Mouse (Mus musculus) kidney, embryonic 16.5 days (tissue): ENCODE results near the gene Uap1l1. TPM values are rescaled to one million over a fixed set of nuclear protein-coding genes. Genes with fewer than 3 reads are reported as not detected.

Experiments used
- ATAC-seq: fragments of 200-750 bp; cut with Nextera tagmentation; 2 replicates; pipeline ENCODE4 v1.8.0; 2017; ENCODE audit warnings: moderate TSS enrichment; ENCODE audit not compliant: low FRiP score, low TSS enrichment
- H3K27ac ChIP-seq: fragments of 300-500 bp; sonication (generic); 2 replicates; pipeline ENCODE4 v1.5.1; 2014; ENCODE audit warnings: low read length
- H3K27me3 ChIP-seq: fragments of 300-500 bp; sonication (generic); 2 replicates; pipeline ENCODE4 v1.6.1; 2014; ENCODE audit warnings: low read length, control low read depth, mixed read lengths; ENCODE audit not compliant: insufficient read depth
- H3K36me3 ChIP-seq: fragments of 300-500 bp; sonication (generic); 2 replicates; pipeline ENCODE4 v1.6.1; 2014; ENCODE audit warnings: low read length, control low read depth, mixed read lengths; ENCODE audit not compliant: insufficient read depth
- H3K4me1 ChIP-seq: fragments of 300-500 bp; sonication (generic); 2 replicates; pipeline ENCODE4 v1.6.1; 2014; ENCODE audit warnings: low read length, control low read depth, mixed read lengths; ENCODE audit not compliant: insufficient read depth
- H3K4me2 ChIP-seq: fragments of 300-500 bp; sonication (generic); replicated peaks from 2 replicates; pipeline ENCODE4 v1.6.1; 2014; ENCODE audit warnings: low read depth, low read length
- H3K4me3 ChIP-seq: fragments of 300-500 bp; sonication (generic); 2 replicates; pipeline ENCODE4 v1.5.1; 2014; ENCODE audit warnings: mild to moderate bottlenecking, low read length
- H3K9ac ChIP-seq: fragments of 300-500 bp; sonication (generic); replicated peaks from 2 replicates; pipeline ENCODE4 v1.6.1; 2014; ENCODE audit warnings: low read length
- H3K9me3 ChIP-seq: fragments of 300-500 bp; sonication (generic); 2 replicates; pipeline ENCODE4 v1.6.1; 2016; ENCODE audit warnings: low read length, control low read depth
- WGBS: fragments of 180-500 bp; shearing (Covaris S2); extraction: QIAGEN DNeasy Blood & Tissue Kit; methylation state at CpG from one replicate; pipeline ENCODE4 v1.1.7; 2014; 5-methylcytosine and 5-hydroxymethylcytosine counted together
- polyA plus RNA-seq: library from polyadenylated mRNA; unstranded; fragments of >200 nt; fragmentation: Nextera tagmentation; extraction: Ambion mirVana; gene quantifications from 2 replicates; pipeline ENCODE4 v1.2.1, GENCODE M21; 2015

Gene Uap1l1
- polyA plus RNA-seq, 1 experiment from 2014 or later, result 49.2 TPM

- Histone ChIP-seq H3K9ac (peak overlapping the region; percentile 71), H3K4me1 (peaks cover 16% of the 10 kb centered on the region), H3K36me3 (peaks cover 20% of the 10 kb centered on the region), H3K4me3 (peak overlapping the region; percentile 62), H3K4me2 (peak overlapping the region; percentile 88), H3K9me3 (no peaks in the 10 kb centered on the region), H3K27me3 (no peaks in the 10 kb centered on the region), H3K27ac (no peak overlapping the region)
- no peak for ATAC-seq
- WGBS, result 33% methylated on average over 18 of the region's 18 CpGs
Measured at GRCm38 (mm10) chr2:25355419-25356066, 9.9 kb downstream of the Uap1l1 start.

DNA sequence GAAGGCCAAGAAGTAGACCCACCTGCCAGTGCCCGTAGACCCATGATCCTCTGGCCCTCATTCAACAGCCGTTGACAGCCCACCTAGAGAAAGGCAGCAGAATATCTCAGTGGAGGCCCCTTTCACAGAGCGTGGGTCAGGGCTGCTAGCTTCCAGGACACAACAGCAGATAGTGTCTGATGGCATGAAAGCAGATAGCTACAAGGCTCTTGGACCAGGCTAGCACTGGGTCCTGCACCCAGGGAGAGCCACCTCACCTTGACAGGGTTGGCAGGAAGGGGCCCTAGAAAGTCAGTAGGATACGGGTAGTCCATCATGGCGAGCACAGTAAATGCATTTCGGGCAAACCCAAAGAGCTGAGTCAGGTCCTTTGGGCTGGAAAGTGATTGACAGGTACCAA lies 11.3 kb downstream of the Uap1l1 start:
- Histone ChIP-seq H3K27me3 (no peaks in the 10 kb centered on the region), H3K4me2 (no peak overlapping the region), H3K4me3 (no peak overlapping the region), H3K36me3 (peaks cover 34% of the 10 kb centered on the region), H3K4me1 (peaks cover 16% of the 10 kb centered on the region), H3K27ac (no peak overlapping the region), H3K9me3 (no peaks in the 10 kb centered on the region), H3K9ac (no peak overlapping the region)
- 89% methylated on average over 6 of the region's 6 CpGs for WGBS
- ATAC-seq, result no peak

GRCm38 (mm10) chr2:25350701-25351100 lies 14.8 kb downstream of the Uap1l1 start:
- Histone ChIP-seq H3K4me3 (no peak overlapping the region), H3K36me3 (peaks cover 62% of the 10 kb centered on the region), H3K9ac (no peak overlapping the region), H3K27ac (no peak overlapping the region), H3K27me3 (no peaks in the 10 kb centered on the region), H3K9me3 (no peaks in the 10 kb centered on the region), H3K4me2 (no peak overlapping the region), H3K4me1 (peaks cover 5% of the 10 kb centered on the region)
- 91% methylated on average over 3 of the region's 3 CpGs for WGBS
- ATAC-seq, result no peak

DNA sequence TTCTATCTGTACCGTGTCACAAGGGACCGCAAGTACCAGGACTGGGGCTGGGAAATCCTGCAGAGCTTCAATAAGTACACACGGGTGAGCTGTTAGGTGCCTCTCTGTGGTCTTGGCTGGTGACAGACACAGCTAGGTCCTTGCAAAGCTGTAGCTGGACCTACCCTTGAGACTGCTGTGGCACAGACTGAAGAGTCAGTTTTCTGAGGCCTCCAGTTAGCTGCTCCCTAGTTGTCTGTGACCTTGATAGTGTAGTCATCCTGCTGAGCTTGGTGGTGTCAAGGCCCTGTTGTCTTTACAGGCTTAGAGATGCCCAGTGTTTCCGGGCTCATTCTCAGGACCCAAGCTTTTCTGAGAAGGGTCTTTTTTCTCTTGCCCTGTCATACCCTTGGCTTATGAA lies 16.0 kb downstream of the Uap1l1 start:
- Histone ChIP-seq H3K4me3 (no peak overlapping the region), H3K27me3 (no peaks in the 10 kb centered on the region), H3K27ac (no peak overlapping the region), H3K9ac (no peak overlapping the region), H3K4me1 (no peaks in the 10 kb centered on the region), H3K36me3 (peaks cover 69% of the 10 kb centered on the region), H3K9me3 (no peaks in the 10 kb centered on the region), H3K4me2 (no peak overlapping the region)
- ATAC-seq, result no peak
- WGBS, result 98% methylated on average over 4 of the region's 4 CpGs

DNA sequence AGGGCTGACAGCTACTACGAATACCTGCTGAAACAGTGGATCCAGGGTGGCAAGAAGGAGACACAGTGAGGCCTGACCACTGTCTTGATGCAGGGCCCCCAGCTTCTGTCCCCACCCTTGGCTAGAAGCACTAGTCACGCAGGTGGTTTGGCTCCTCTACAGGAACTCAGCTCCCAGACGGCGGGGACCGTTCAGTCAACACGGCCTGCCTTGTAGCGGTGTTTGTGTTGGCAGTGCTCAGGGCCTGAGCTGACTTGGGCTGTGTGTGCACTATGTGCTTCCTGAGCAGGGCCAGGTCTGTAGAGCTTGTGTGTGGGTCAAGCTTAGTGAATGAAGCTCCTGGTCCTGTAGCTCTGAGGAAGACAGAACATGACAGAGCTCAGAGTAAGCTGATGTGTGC lies 17.3 kb downstream of the Uap1l1 start:
- H3K4me3 ChIP-seq, result no peak overlapping the region
- H3K9me3 ChIP-seq, result no peaks in the 10 kb centered on the region
- H3K27ac ChIP-seq, result no peak overlapping the region
- no peak overlapping the region for H3K9ac ChIP-seq
- WGBS, result 77% methylated on average over 7 of the region's 7 CpGs
- ATAC-seq, result no peak
- no peak overlapping the region for H3K4me2 ChIP-seq
- H3K4me1 ChIP-seq, result no peaks in the 10 kb centered on the region
- no peaks in the 10 kb centered on the region for H3K27me3 ChIP-seq
- peaks cover 80% of the 10 kb centered on the region for H3K36me3 ChIP-seq

DNA sequence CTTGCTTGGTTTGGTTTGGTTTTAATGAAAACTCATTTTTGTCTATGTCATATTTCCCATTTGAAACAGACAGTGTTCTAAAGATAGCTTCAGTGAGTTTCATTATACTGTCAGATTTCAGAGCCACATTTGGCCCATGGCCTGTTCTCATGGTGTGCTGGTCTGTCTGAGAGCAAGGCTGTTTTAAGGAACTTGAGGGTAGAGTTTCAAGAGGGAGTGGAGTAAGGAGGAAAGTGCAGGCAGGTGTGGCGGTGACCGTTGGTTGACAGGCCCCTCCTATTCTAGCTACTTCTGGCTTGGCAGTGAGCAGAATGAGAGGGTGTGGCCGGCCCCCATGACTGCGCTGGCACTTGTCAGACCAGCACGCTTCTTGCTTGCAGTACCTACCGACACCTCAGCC lies 27.2 kb downstream of the Uap1l1 start:
- no peak overlapping the region for H3K4me2 ChIP-seq
- no peaks in the 10 kb centered on the region for H3K27me3 ChIP-seq
- WGBS, result 86% methylated on average over 6 of the region's 6 CpGs
- no peak for ATAC-seq
- H3K4me1 ChIP-seq, result peaks cover 5% of the 10 kb centered on the region
- no peak overlapping the region for H3K9ac ChIP-seq
- H3K9me3 ChIP-seq, result no peaks in the 10 kb centered on the region
- H3K4me3 ChIP-seq, result no peak overlapping the region
- H3K36me3 ChIP-seq, result peaks cover 73% of the 10 kb centered on the region
- no peak overlapping the region for H3K27ac ChIP-seq

GRCm38 (mm10) chr2:25333569-25333968 lies 31.9 kb downstream of the Uap1l1 start:
- Histone ChIP-seq H3K4me3 (peak overlapping the region; percentile 92), H3K9me3 (no peaks in the 10 kb centered on the region), H3K4me1 (peaks cover 14% of the 10 kb centered on the region), H3K9ac (peak overlapping the region; percentile 84), H3K27ac (no peak overlapping the region), H3K27me3 (no peaks in the 10 kb centered on the region), H3K36me3 (peaks cover 40% of the 10 kb centered on the region), H3K4me2 (peak overlapping the region; percentile 86)
- 89% methylated on average over 2 of the region's 2 CpGs for WGBS
- no peak for ATAC-seq

DNA sequence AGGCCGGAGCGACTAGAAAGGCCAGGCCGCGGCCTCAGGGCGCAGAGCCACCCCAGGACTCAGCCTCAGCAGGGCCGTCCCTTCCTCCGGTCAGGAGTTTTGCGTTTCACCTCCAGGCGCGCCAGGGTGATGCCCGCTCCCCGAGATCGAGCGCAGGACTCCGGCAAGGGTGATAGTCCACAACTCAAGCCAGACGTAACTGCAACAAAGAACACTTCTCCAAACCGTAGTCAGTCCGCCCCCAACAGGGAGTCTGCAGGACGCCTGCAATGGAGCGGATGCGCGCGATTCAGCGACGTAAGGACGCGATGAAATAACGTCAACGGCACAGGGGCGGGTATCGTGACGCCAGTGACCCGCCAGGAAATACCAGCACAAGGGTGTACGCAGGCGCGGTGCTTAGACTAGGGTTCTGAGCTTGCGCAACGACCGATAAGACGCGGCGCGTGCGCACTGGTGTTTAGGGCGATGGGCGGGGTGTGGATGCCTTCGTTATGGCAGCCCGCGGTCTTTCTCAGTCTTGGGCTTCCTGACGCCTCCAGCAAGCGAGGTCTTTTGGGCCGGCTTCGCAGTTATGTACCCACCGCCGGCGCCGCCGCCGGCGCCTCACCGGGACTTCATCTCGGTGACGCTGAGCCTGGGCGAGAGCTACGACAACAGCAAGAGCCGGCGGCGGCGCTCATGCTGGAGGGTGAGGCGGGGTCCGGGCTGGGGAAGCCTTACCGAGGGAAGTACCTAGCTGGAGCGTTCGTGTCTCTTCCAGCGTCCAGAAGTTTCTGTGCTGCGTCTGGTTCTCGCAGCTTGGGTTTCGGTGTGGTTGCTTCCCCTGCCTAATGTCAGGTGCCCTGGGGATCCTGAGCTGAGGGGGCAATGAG lies 33.0 kb downstream of the Uap1l1 start, which contains the start of gene Man1b1:
Gene Man1b1 (plus strand): TSS at position 53 of the 875 bp plus-strand sequence.
- Histone ChIP-seq H3K4me3 (peak within 1 kb of the TSS; percentile 92), H3K4me2 (peak within 1 kb of the TSS; percentile 86), H3K27ac (peak within 1 kb of the TSS; percentile 84), H3K27me3 (no peaks in the 10 kb centered on the region), H3K4me1 (peaks cover 14% of the 10 kb centered on the region), H3K9ac (peak within 1 kb of the TSS; percentile 84), H3K9me3 (no peaks in the 10 kb centered on the region), H3K36me3 (peaks cover 34% of the 10 kb centered on the region; the same call in 1 of the 2 replicates)
- WGBS, result under 1% methylated on average over 78 of the region's 78 CpGs
- peak; percentile 99 for ATAC-seq

- Histone ChIP-seq H3K9me3 (no peaks in the 10 kb centered on the region), H3K27me3 (no peaks in the 10 kb centered on the region), H3K4me1 (peaks cover 14% of the 10 kb centered on the region), H3K9ac (peak overlapping the region; percentile 80), H3K4me2 (peak overlapping the region; percentile 75), H3K36me3 (peaks cover 25% of the 10 kb centered on the region; the same call in 1 of the 2 replicates), H3K27ac (no peak overlapping the region), H3K4me3 (peak overlapping the region; percentile 92)
- 60% methylated on average over 9 of the region's 9 CpGs for WGBS
- ATAC-seq, result no peak
Measured at GRCm38 (mm10) chr2:25331470-25331869, 34.0 kb downstream of the Uap1l1 start.

- peaks cover 11% of the 10 kb centered on the region for H3K4me1 ChIP-seq
- H3K9me3 ChIP-seq, result no peaks in the 10 kb centered on the region
- H3K27me3 ChIP-seq, result no peaks in the 10 kb centered on the region
- H3K4me3 ChIP-seq, result no peak overlapping the region
- H3K4me2 ChIP-seq, result no peak overlapping the region
- H3K36me3 ChIP-seq, result no peaks in the 10 kb centered on the region
- no peak overlapping the region for H3K9ac ChIP-seq
- 41% methylated on average over 7 of the region's 7 CpGs for WGBS
- no peak overlapping the region for H3K27ac ChIP-seq
- no peak for ATAC-seq
Measured at GRCm38 (mm10) chr2:25328440-25328839, 37.0 kb downstream of the Uap1l1 start.
